Mouse (Mus musculus): Measurements from ENCODE around the gene 1700011L22Rik.

The 1700011L22Rik gene

DNA sequence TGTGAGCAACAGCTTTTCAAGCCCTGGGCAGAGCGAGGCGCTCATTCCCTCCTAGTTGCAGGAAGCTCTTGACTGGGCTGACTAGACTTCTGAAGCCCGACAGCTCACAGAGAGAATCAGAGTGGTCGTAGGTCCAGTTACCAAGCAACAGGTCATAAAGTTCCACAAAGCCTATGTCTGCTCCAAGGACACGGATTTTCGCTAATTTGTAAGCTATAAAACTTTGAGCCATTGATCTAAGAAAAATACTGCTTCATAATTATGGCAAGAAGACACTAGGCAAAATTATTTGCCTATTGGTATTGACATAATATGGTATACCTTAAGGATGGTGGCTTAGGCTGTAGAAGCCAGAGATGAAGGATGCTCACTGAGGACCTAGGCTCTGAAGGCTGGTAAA is at the start of gene 1700011L22Rik:
Gene 1700011L22Rik, minus strand, starts transcription at position 101 of the 400 bp plus-strand sequence.
- no peak for DNase-seq (ENCODE audit: low spot score in 2 of 2)

GRCm38 (mm10) chr8:79297763-79298162 is 49.4 kb upstream of the 1700011L22Rik start:
- DNase-seq (ENCODE audit: low spot score in 2 of 2): peak in 1 of 2 experiments; percentile 34

GRCm38 (mm10) chr8:79295276-79296105 is 47.1 kb upstream of the 1700011L22Rik start:
- no peak for DNase-seq (ENCODE audit: low spot score in 2 of 2)

DNA sequence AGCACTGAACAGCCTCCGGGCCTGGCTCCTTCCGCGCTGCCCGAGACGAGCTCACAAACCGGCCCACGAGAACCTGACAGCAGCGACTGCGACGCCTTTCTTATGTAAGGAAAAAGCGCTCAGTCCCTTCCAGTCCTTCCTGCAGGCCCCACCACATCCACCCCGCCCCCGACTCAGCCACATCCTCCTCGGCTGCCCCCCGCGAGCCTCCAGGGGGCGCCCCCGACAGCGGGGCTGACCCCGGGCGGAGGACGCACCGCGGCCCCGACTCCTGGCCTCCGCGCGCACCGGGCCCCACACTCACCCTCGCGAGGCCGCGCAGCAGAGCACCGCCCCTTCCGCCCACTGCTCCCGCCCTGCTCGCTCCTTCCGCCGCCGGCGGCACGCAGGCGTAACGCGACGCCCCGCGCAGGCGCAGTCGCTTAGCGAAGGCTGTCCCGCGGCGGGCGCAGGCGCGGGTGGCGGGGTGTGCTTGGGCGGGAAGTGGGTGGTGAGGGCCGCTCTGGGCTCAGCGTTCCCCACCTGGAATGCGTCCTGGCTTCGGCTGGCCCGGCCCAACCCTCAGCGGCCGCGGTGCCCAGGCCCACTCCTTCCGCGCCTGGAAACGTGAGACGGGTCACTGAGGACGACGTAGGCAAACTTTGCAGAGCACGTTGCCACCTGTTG is 46.4 kb upstream of the 1700011L22Rik start, which contains the start of gene Mmaa:
Gene Mmaa, minus strand, starts transcription at position 328 of the 666 bp plus-strand sequence.
- DNase-seq (ENCODE audit: low spot score in 2 of 2): peak; percentile 92 to 96

DNA sequence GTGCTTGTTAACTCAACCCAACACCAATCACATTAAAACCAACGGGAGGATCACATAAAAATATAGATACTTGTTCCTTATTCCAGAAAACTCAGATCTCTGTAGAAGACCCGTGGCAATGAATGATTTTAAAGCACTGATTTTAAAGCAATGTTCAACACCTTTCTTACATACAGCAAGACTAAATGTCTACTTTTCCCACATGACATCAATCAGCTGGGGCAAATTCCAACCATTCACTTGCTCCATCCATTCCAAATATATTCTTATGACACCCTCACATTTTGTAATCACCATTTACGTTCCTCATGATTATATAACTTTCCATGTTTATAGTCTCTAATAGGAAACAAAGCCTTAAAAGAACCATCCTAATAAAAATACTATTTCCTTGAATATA is 45.5 kb upstream of the 1700011L22Rik start:
- no peak for DNase-seq (ENCODE audit: low spot score in 2 of 2)

- DNase-seq (ENCODE audit: low spot score in 2 of 2): no peak
These were observed 44.4 kb upstream of the 1700011L22Rik start for GRCm38 (mm10) chr8:79292712-79293264.

DNA sequence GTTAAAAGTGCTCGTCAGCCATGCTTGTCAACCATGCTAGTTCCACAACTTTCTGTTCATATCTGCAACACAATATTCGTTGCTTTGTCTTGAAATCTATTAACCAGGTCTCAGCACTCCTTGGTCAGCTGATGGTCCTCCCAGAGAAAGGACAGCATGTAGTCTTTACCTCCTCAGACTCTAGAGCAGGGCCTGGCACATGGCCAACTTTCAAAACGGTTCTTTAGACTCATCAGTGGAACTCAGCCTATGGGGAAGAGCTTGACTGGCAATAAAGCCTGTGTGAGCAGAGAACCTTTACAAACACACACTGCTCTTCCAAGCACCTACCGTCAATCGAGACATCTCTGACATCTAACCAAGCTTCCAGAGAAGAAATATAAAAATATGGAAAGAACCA is 41.2 kb upstream of the 1700011L22Rik start:
- DNase-seq (ENCODE audit: low spot score in 2 of 2): no peak

- DNase-seq (ENCODE audit: low spot score in 2 of 2): no peak
These were observed 40.3 kb upstream of the 1700011L22Rik start for GRCm38 (mm10) chr8:79288681-79289080.

- DNase-seq (ENCODE audit: low spot score in 2 of 2): no peak
These were observed 39.9 kb upstream of the 1700011L22Rik start for GRCm38 (mm10) chr8:79288250-79288649.

DNA sequence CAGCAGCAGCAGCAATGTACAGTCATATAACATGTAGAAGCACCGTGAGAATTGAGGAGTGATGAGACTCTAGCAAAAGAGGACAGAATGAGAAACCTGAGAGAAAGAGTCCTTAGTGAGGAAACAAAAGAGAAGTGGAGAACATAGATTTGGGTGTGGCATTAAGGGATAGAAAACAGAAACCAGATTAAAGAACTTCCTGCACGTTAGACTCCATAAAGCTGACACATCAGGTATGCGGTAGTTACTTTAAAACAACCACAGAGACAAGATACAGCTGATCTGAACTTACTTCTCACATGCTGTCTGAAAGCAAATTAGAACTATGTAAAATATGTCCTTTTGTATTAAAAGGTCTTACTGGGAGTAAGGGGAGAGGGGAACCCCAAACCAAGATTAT is 38.1 kb upstream of the 1700011L22Rik start:
- no peak for DNase-seq (ENCODE audit: low spot score in 2 of 2)

DNA sequence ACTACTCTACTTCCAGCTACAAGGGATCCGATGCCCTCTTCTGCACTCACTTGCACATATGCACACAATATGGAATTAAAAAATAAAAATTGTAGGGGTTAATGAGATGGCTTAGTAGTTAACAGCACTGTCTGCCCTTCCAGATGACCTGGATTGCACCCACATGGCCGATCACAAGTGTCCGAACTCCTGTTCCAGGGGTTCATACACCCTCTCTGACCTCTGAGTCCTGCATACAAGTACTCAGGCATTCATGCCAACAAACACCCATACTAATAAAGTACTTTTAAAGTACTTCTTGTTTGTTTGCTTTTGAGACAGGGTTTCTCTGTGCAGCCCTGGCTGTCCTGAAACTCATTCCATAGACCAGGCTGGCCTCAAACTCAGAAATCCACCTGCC is 36.3 kb upstream of the 1700011L22Rik start:
- no peak for DNase-seq (ENCODE audit: low spot score in 2 of 2)

DNA sequence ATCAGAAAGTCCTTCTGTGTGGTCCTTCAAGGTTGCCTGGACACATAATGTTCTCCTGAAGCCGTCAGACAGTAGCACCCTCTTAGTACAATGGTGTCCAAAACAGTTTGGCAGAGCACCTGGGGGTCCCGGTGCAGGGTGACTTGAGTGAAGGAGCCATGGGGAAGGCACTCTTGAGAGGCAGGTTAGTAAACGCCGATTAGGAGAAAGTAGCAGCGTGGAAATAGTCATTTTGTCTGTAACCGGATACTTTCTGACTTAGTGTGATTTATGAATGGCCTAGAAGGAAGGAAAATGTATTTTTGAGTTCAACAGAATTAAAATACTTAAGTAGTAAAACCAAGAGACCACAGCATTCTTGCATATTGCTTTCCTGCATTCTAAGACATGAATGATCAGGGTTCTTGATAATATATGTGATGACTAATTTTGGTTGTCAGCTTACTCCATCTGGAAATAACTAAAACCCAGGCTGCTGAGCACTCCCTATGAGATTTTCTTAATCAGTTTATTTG is 33.1 kb upstream of the 1700011L22Rik start:
- no peak for DNase-seq (ENCODE audit: low spot score in 2 of 2)

GRCm38 (mm10) chr8:79277264-79277870 is 29.0 kb upstream of the 1700011L22Rik start:
- DNase-seq (ENCODE audit: low spot score in 2 of 2): no peak

DNA sequence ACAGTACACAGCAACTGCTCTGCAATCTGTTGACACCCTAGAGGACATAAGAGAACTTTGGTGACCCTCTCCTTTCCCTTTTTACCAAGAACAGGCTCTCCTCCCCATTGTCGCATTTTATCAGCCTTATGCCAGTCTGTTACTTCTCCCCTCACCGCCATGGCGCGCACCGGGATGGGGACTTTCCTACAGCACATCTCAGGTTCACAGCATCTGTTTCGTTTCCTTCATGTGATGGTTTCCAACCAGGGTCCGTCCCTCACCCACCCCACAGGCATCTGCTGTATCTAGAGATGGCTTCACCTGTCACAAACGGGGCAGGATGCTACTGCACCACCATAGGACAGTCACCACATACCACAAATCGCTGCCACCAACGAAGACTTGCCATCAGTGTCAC is 26.6 kb upstream of the 1700011L22Rik start:
- no peak for DNase-seq (ENCODE audit: low spot score in 2 of 2)

DNA sequence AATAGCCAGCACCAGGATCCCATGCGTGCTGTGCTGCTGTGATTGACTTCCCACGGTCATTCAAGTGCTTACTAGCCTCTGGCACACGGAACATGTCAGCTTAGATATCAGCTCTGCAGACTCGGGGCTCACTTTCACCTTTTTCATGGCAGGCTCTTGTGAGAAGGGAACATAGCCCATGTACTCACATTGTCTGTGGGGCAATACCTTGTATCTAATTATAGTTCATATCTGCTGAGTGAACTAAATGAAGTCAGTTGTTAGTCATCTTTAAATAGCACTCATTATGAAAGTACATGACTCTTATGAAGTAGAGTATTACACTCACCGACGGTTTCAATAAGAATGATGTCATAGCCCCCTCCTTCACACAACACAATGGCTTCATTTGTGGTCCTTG is 25.4 kb upstream of the 1700011L22Rik start:
- DNase-seq (ENCODE audit: low spot score in 2 of 2): no peak

- no peak for DNase-seq (ENCODE audit: low spot score in 2 of 2)
These were observed 24.3 kb upstream of the 1700011L22Rik start for GRCm38 (mm10) chr8:79272676-79273075.

GRCm38 (mm10) chr8:79268921-79269320 is 20.6 kb upstream of the 1700011L22Rik start:
- DNase-seq (ENCODE audit: low spot score in 2 of 2): no peak

DNA sequence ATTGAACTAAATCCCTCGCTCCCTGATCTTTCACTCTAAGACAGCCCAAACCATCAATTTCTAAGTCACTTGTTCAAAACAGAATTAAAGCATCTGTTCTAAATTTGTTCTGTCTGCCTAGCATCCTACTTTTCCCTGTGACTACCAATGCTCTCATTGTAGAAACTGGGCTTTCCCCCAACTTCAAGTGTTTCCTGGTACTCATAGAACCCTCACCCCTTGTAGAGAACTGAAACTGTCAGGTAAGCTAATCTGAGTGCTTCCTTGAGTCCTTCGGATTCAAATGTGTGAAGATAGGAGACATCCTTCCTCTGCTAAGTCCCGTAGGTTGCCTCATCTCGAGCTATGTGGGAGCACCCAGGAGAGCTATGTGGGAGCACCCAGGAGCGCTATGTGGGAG is 13.6 kb upstream of the 1700011L22Rik start:
- DNase-seq (ENCODE audit: low spot score in 2 of 2): no peak

DNA sequence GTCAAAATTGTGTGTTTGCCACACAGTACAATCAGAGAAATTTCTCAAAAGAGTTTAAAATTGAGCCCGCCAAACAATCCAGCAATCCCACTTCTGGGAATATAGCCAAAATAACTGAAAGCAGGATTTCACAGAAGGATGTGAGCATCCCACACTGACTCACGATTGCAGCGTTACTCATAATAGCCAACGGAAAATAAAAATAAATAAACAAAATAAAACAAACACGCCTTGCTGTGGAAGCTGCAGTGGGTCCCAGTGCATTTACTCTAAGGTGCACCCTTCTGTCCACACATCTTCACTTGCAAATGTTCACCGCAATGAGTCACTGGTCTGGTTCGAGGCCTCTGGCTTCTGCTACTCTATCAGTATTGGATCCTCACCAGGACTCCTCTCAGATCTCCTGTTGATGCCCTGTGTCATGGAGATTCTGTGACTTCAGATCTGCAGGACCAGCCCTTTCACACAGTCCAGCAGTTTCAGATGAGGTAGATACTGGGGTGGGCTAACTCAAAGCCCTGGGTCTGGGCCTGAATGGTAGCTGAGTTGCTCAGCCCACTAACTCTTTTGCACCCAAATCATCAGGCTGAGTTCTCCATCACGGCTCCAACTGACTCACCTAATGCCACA is 7.8 kb upstream of the 1700011L22Rik start:
- no peak for DNase-seq (ENCODE audit: low spot score in 2 of 2)

DNA sequence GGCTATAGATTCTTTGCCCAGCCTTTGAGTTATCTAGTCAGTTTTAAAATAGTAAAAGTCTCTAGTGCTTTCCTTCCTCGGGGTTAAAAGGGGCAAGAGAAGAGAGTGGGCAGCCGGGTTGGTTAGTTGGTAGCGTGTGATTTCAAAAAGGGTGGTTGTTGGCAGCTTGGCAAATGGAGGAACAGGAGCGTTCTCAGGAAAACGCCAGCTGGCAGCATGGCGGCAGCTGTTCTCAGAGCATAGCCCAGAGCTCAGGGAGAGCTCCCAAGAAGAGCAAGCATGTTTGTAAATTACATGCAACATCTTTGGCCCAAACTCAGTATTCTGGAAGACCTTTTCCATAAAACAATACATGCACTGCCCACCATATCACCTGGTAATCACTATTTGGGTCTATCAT is 5.4 kb upstream of the 1700011L22Rik start:
- DNase-seq (ENCODE audit: low spot score in 2 of 2): no peak

- DNase-seq (ENCODE audit: low spot score in 2 of 2): no peak
These were observed 4.9 kb downstream of the 1700011L22Rik start for GRCm38 (mm10) chr8:79243422-79243821.

- no peak for DNase-seq (ENCODE audit: low spot score in 2 of 2)
These were observed 8.4 kb downstream of the 1700011L22Rik start for GRCm38 (mm10) chr8:79239996-79240395.
